Mouse (Mus musculus): ENCODE measurements around the gene Rab3gap2. TPM values are rescaled to one million over a fixed set of nuclear protein-coding genes. Genes with fewer than 3 reads are reported as not detected.

Gene Rab3gap2
- polyA plus RNA-seq, 1 experiment from 2014 or later = 25.7 TPM

MicroRNAs encoded within 50 kb of the gene (microRNA counts, 519-probe panel; counts per million panel counts)
- microRNA mmu-miR-194 (2,570 counts per million, percentile 38 among the panel's probes with 10 or more counts), microRNA mmu-miR-664 (not detected)

Small RNAs within 50 kb of the gene (microRNA-seq; reads per million reads assigned to microRNA genes)
- gene Mir194-1 = 1.4 reads per million
- 1.6 reads per million for gene Mir215
- 5.2 reads per million, percentile 18 among the genes with 10 or more reads in this experiment for gene Mir664

Other genes starting within 250 kb of the Rab3gap2 start
- gene Mark1, start 204.5 kb upstream of the Rab3gap2 start, polyA plus RNA-seq (2015; fragmentation: Nextera tagmentation; extraction: Ambion mirVana) = 3.4 and 3.8 TPM in 2 replicates
- gene Iars2, start 125.3 kb downstream of the Rab3gap2 start, polyA plus RNA-seq (2015; fragmentation: Nextera tagmentation; extraction: Ambion mirVana) = 25.8 and 27.0 TPM in 2 replicates
- gene Bpnt1, start 128.0 kb downstream of the Rab3gap2 start, polyA plus RNA-seq (2015; fragmentation: Nextera tagmentation; extraction: Ambion mirVana) = 19.7 and 21.9 TPM in 2 replicates
- gene Eprs, start 158.9 kb downstream of the Rab3gap2 start, polyA plus RNA-seq (2015; fragmentation: Nextera tagmentation; extraction: Ambion mirVana) = 164 and 177 TPM in 2 replicates